Mouse (Mus musculus) 416B (cell line): ENCODE data around the gene Ttll5.

Source experiments
- DNase-seq: peaks from one replicate; pipeline ENCODE4 v3.0.0; 2011; ENCODE audit warnings: low read depth

The Ttll5 gene

GRCm38 (mm10) chr12:86055306-86055705, 230.8 kb downstream of the Ttll5 start:
- no peak for DNase-seq

GRCm38 (mm10) chr12:86056976-86057375, 232.5 kb downstream of the Ttll5 start:
- DNase-seq: no peak

GRCm38 (mm10) chr12:86057516-86057915, 233.1 kb downstream of the Ttll5 start:
- DNase-seq: no peak

- DNase-seq: no peak
Observed at GRCm38 (mm10) chr12:86059341-86059740, 234.9 kb downstream of the Ttll5 start.

GRCm38 (mm10) chr12:86064796-86065195, 240.3 kb downstream of the Ttll5 start:
- no peak for DNase-seq

GRCm38 (mm10) chr12:86071432-86071831, 247.0 kb downstream of the Ttll5 start:
- no peak for DNase-seq

GRCm38 (mm10) chr12:86074681-86075080, 250.2 kb downstream of the Ttll5 start:
- no peak for DNase-seq

- DNase-seq: no peak
Observed at GRCm38 (mm10) chr12:86075358-86075757, 250.9 kb downstream of the Ttll5 start.

- no peak for DNase-seq
Observed at GRCm38 (mm10) chr12:86076321-86076901, 252.0 kb downstream of the Ttll5 start.

- DNase-seq: no peak
Observed at GRCm38 (mm10) chr12:86077322-86077721, 252.9 kb downstream of the Ttll5 start.

GRCm38 (mm10) chr12:86077736-86078135, 253.3 kb downstream of the Ttll5 start:
- DNase-seq: no peak

- DNase-seq: no peak
Observed at GRCm38 (mm10) chr12:86078176-86078552, 253.7 kb downstream of the Ttll5 start.

- DNase-seq: peak; percentile 76
Observed at GRCm38 (mm10) chr12:86078553-86079201, 254.2 kb downstream of the Ttll5 start, which contains the start of gene Tgfb3. Gene Tgfb3, minus strand, starts transcription at chr12:86079041.

GRCm38 (mm10) chr12:86079202-86079667, 254.8 kb downstream of the Ttll5 start:
- peak; percentile 83 for DNase-seq

GRCm38 (mm10) chr12:86082481-86083012, 258.1 kb downstream of the Ttll5 start, which contains the start of gene Ift43:
Gene Ift43, plus strand, starts transcription at chr12:86082541.
- no peak for DNase-seq

GRCm38 (mm10) chr12:86085873-86086272, 261.4 kb downstream of the Ttll5 start:
- DNase-seq: no peak

- DNase-seq: no peak
Observed at GRCm38 (mm10) chr12:86086550-86086949, 262.1 kb downstream of the Ttll5 start.

GRCm38 (mm10) chr12:86088042-86088441, 263.6 kb downstream of the Ttll5 start:
- no peak for DNase-seq

GRCm38 (mm10) chr12:86090764-86091163, 266.3 kb downstream of the Ttll5 start:
- no peak for DNase-seq

GRCm38 (mm10) chr12:86091601-86092132, 267.2 kb downstream of the Ttll5 start:
- no peak for DNase-seq

GRCm38 (mm10) chr12:86094075-86094474, 269.6 kb downstream of the Ttll5 start:
- DNase-seq: no peak

- DNase-seq: peak; percentile 61
Observed at GRCm38 (mm10) chr12:86095806-86096205, 271.3 kb downstream of the Ttll5 start.

GRCm38 (mm10) chr12:86097781-86098180, 273.3 kb downstream of the Ttll5 start:
- no peak for DNase-seq
